Mouse (Mus musculus) olfactory bulb, adult 2 months (tissue): ENCODE data around the gene Prss23.

Experiments used
- CTCF ChIP-seq: fragments of 200-500 bp; IDR thresholded peaks from 2 replicates; pipeline ENCODE4 v1.5.1; 2012; ENCODE audit warnings: low read depth, mild to moderate bottlenecking, low read length, moderate library complexity; ENCODE audit not compliant: insufficient read depth
- POLR2A ChIP-seq: fragments of 200-500 bp; IDR thresholded peaks from 2 replicates; pipeline ENCODE4 v1.6.1; 2012; ENCODE audit warnings: mild to moderate bottlenecking, low read depth, low read length, moderate library complexity; ENCODE audit not compliant: insufficient read depth

DNA sequence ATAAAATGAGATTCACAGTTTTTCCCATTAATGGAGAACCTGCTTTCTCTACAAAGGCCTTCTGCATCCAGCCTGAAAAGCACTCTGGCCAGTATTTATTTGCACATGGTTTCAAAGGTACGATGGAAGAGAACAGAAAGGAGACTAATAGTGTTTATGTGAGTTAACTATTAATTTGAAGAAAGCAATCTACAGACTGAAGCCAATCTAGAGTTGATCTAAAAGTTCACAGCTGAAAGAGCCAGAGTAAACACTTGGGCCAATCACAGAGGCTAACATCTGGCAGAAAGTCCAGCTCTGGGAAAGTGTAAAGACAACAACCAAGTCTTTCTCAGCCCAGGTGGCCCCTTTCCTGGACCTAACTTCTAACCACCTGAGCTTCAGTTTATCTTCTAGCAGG lies 27.1 kb upstream of the Prss23 start:
- no peak for TF ChIP-seq CTCF
- TF ChIP-seq POLR2A, result no peak
